Mouse (Mus musculus): ENCODE results near the gene Lif.

Gene Lif

GRCm38 (mm10) chr11:4256846-4257607 is at the start of gene Lif:
Gene Lif, plus strand, starts transcription at chr11:4257557.
- in situ Hi-C loops (cut with MboI, MseI): loop anchor here (5.0 kb wide), 3 partner anchors 35 to 165 kb away; no protein-coding TSS in a partner anchor

- in situ Hi-C loops (cut with MboI, MseI): loop anchor here (5.0 kb wide), 1 partner anchor 70 kb away; the partner anchor contains the start of gene Rnf215
Measured at GRCm38 (mm10) chr11:4207655-4208054, 49.7 kb upstream of the Lif start.

- in situ Hi-C loops (cut with MboI, MseI): loop anchor here (5.0 kb wide), 1 partner anchor 72 kb away; the partner anchor contains the start of gene Rnf215
Measured at GRCm38 (mm10) chr11:4209556-4209955, 47.8 kb upstream of the Lif start.

DNA sequence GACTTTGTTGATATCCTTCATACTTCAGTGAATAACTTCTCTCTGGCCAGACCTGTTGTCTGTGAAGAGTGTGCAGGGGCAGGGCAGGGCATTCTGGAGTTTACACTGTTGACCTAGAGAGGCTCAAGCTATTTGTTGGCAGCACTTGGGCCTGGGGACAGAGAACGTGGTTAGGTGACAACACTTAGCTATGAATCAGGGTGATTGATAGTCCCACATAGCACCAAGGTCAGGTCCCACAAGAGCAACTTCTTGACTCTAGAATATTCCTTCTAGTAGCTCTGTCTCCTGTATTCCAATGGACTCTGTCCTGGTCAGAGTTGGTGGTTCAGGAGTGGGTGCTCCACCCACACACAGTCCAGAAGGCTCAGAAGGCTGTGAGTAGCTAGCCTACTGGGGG is 46.6 kb upstream of the Lif start:
- in situ Hi-C loops (cut with MboI, MseI): loop anchor here (5.0 kb wide), 1 partner anchor 38 kb away; no protein-coding TSS in a partner anchor

DNA sequence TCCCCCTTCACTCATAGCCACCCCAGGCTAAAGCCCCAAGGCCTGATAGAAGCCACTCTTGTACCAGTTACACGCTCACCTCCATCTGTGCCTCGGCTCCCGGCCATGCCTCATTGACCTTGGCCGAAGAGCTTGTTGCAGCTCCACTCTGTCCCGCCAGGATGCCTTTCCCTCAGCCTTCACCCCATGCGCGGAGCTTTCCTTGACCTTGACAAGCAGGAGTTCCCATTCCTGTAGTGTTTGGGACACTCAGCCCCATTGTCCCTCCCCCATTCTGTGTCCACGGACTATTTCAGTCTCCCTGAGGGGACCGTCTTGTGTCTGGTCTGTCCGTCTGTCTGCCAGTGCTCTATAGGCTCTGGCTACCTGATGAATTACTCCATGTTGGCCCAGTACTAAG is 44.2 kb upstream of the Lif start:
- in situ Hi-C loops (cut with MboI, MseI): loop anchor here (5.0 kb wide), 1 partner anchor 41 kb away; no protein-coding TSS in a partner anchor

DNA sequence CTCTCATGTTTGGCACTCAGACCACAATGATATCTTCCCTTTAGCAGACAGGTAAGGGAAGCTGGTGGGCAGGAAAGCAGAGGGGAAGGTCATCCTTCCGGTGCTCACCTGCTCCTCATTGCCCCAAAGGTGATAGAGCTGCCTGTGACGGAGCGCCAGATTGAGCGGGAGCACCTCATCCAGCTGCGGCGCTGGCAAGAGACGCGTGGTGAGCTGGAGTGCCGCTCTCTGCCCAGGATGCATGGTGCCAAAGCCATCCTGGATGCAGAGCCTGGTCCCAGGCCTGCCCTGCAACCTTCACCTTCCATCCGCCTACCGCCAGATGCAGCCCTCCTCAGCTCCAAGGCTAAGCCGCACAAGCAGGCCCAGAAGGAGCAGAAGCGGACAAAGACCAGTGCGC is 42.8 kb upstream of the Lif start:
- in situ Hi-C loops (cut with MboI, MseI): loop anchor here (5.0 kb wide), 1 partner anchor 42 kb away; no protein-coding TSS in a partner anchor

DNA sequence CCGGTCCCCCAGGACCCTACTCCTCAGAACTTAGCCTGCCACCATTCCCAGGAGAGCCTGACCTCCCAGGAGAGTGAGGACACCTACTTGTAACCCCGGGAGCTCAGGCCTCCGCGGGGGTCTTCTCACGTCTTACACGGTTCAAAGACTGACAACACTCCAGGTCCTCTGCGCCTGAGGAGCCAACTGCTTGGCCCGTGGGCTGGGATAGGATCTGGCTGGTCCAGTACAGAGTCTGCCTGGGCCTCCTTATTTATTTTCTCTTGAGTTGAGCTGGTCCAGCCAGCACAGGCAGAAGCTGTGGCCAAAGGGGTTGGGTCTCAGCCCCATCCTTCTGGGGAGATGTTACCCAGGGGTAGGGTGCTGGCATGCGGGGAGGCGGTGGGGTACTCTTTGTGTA is 42.3 kb upstream of the Lif start:
- in situ Hi-C loops (cut with MboI, MseI): no loop called here

DNA sequence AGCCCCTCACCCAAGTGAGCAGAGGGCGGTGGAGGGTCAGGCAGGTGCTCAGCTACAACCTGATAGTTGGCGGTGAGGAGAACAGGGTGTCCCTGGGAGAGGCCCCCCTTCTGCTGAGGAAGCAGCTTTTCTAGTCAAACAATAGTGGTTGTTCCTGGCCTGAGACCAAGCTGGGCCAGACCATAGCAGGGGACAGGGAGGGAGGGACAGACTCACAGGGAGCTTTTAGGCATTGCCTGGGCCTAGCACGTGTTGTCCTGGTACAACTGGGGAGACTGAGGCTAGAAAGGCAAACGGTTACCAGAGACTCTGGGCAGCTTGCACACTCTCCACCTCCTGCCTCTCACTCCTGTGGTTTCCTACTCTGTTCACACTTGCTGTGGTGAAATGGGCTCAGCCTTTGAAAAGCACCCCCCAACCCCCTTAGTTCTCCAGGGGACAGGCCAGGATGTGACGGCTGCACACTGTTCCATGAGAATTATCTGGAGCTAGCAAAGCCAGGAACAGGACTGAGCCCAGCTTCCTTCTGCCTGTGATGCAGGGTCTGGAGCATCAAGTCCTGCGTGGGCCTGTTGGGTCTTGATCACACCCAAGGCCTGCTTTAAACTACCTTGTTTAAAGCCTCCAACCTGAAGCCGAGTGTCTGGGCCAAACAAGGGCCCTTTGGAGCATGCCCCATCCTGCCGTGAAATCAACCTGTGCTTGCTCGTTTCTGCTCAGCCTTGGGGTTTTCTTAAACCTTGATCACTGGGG is 40.9 kb upstream of the Lif start:
- in situ Hi-C loops (cut with MboI, MseI): no loop called here

DNA sequence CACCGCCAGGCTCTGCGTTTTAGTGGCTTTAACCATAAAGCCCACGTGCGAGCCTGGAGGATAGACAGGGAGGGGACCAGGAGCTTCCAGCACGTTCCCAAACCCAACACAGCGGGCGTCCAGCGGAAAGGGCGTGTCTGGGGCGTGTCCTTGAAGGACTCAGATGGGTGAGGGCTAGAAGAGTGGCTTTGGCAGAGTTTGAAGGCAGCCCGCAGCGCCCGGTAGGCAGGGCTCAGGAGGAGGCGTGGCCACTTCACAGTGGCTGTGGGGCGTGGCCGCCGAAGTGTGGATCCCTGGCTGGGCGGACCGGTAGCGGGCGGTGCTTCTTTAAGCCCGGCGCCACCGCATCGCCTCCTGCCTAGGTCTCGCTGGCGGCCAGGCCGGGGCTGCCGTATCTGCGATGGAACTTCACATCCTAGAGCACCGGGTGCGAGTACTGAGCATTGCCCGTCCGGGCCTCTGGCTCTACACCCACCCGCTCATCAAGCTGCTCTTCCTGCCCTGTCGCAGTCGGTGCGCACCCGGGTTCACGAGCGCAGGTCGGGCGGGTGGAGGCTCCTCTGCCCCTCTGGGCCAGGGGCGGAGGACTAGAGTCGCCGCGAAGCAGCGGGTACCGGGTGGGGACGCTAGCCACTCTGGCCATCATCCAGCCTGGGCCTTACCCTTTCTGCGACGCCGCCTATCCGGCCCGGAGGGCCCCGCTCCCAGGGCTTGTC is 39.3 kb upstream of the Lif start, which contains the start of gene Castor1:
Gene Castor1, plus strand, starts transcription at position 312 of the 716 bp plus-strand sequence.
- in situ Hi-C loops (cut with MboI, MseI): no loop called here

DNA sequence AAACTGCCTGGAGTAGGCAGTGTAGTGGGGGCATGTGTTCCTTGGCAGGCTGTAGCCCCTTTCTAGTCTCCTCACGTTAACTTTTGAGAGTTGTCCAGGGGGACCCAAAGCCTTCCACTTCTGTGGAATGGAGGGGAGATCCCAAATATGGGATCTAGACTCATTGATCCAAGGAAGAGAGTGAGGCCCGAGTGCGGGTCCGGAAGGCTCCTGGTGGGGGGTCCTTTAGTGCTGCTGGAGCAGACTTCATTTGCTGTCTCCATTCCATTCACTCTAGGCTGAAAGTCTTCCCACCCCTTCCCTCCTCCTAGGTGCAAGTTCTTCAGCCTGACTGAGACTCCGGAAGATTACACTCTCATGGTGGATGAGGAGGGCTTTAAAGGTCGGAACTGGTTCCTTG is 38.7 kb upstream of the Lif start:
- in situ Hi-C loops (cut with MboI, MseI): no loop called here

DNA sequence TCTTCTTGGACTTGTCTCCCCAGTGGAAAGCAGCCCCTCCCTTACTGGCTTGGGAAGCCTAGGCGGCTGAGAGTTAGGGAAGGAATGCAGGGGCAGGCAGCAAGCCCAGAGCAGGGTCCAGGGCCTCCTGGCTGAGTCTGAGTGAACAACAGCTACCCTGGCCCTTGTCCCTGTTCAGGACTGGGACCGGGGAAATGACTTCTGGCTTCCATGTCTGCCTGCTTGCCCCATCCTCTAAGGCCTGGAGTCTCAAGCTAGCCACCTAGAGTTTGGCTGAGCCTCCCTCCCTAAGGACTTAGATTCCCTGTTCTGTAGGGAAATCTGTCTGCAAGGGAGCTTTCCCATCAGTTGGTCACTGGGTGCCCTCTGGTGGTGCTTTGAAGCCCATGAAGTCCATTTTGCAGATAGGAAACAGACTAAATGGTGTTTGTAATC is 38.0 kb upstream of the Lif start:
- in situ Hi-C loops (cut with MboI, MseI): no loop called here

DNA sequence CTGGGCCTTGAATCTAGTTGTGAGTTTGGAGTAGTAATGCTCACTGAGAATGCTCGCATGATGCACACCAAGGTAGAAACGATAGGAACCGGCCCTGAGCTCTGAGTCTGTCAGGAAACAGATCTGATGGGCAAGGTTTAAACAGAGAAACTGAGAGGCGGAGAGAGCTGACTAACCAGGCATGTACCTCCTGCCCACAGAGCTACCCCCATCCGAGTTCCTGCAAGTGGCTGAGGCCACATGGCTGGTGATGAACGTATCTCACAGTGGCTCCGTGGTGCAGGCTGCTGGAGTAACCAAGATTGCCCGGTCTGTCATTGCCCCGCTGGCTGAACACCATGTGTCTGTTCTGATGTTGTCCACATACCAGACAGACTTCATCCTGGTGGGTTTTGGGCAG is 37.4 kb upstream of the Lif start:
- in situ Hi-C loops (cut with MboI, MseI): loop anchor here (5.0 kb wide), 1 partner anchor 37 kb away; the partner anchor contains the start of gene Lif

- in situ Hi-C loops (cut with MboI, MseI): loop anchor here (5.0 kb wide), 1 partner anchor 37 kb away; the partner anchor contains the start of gene Lif
Measured at GRCm38 (mm10) chr11:4220443-4221400, 36.6 kb upstream of the Lif start.

- in situ Hi-C loops (cut with MboI, MseI): loop anchor here (5.0 kb wide), 1 partner anchor 35 kb away; the partner anchor contains the start of gene Lif
Measured at GRCm38 (mm10) chr11:4222046-4222950, 35.1 kb upstream of the Lif start.

- in situ Hi-C loops (cut with MboI, MseI): loop anchor here (5.0 kb wide), 1 partner anchor 34 kb away; the partner anchor contains the start of gene Lif
Measured at GRCm38 (mm10) chr11:4223393-4224188, 33.8 kb upstream of the Lif start.

DNA sequence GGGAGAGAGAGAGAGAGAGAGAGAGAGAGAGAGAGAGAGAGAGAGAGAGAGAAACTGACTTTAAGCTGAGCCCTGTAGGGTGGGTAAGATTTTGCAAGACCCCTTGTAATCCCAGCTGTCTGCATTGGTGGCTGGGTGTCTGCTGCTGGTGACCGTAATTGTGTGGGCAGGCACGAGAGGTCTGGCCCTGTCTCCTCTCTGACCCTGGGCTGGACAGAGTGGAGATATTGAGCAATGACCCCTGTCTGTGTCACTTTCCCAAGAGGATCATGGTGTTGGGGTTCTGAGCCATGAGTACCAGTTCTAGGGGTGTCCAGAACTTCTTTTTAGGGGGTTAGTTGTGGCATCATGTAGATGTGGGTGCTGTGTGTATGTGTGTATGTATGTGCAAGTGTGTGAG is 33.1 kb upstream of the Lif start:
- in situ Hi-C loops (cut with MboI, MseI): loop anchor here (5.0 kb wide), 1 partner anchor 33 kb away; the partner anchor contains the start of gene Lif

- in situ Hi-C loops (cut with MboI, MseI): no loop called here
Measured at GRCm38 (mm10) chr11:4226569-4227325, 30.6 kb upstream of the Lif start.

DNA sequence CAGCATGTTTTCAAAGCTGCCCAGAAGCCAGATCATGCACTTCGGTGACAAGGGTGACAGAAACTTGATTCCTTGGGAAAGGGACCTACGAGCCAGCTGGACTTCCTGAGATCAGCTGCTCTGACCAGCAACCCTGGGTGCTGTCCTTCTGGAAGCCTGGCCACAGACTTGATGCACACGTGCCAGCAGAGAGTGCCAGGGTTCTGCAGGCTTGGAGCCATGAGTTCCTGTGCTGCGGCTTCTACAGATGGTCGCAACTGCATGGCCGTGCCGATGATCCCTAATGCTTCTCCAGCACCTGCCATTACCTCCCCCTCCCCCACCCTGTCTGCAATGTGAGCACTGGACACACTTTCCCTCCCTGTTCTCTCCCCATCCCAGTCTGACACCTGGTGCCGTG is 28.9 kb upstream of the Lif start:
- in situ Hi-C loops (cut with MboI, MseI): no loop called here
